Mouse (Mus musculus): ENCODE results near the gene E130311K13Rik. TPM values are rescaled to one million over a fixed set of nuclear protein-coding genes. Genes with fewer than 3 reads are reported as not detected.

Gene E130311K13Rik
- polyA plus RNA-seq (2014; fragmentation: Illumina TruSeq; extraction: RNeasy Lipid Tissue Mini Kit (QIAGEN cat#74804); ENCODE audit: low read depth, low replicate concordance): 7.3 TPM

GRCm38 (mm10) chr3:63928878-63929859 is at the start of gene E130311K13Rik:
E130311K13Rik (minus strand) TSS chr3:63929472.

GRCm38 (mm10) chr3:63975955-63976908 is 47.0 kb upstream of the E130311K13Rik start, which contains the start of gene Gmps:
Gmps (plus strand) TSS chr3:63976106.

GRCm38 (mm10) chr3:63964100-63964921 is 35.0 kb upstream of the E130311K13Rik start, which contains the start of gene Slc33a1:
Slc33a1 (minus strand) TSS chr3:63964768.

GRCm38 (mm10) chr3:63899309-63899695 is 30.0 kb downstream of the E130311K13Rik start, which contains the start of gene Plch1:
Plch1 (minus strand) TSS chr3:63899472.

Other genes starting within 250 kb of the E130311K13Rik start
- 6.4 TPM for gene Plch1, start 30.0 kb downstream of the E130311K13Rik start, polyA plus RNA-seq (2014; fragmentation: Illumina TruSeq; extraction: RNeasy Lipid Tissue Mini Kit (QIAGEN cat#74804); ENCODE audit: low read depth, low replicate concordance)
- 42.3 TPM for gene Slc33a1, start 35.3 kb upstream of the E130311K13Rik start, polyA plus RNA-seq (2014; fragmentation: Illumina TruSeq; extraction: RNeasy Lipid Tissue Mini Kit (QIAGEN cat#74804); ENCODE audit: low read depth, low replicate concordance)
- gene Gmps, start 46.6 kb upstream of the E130311K13Rik start, polyA plus RNA-seq (2014; fragmentation: Illumina TruSeq; extraction: RNeasy Lipid Tissue Mini Kit (QIAGEN cat#74804); ENCODE audit: low read depth, low replicate concordance): 13.1 TPM
- 0.17 TPM for gene Vmn2r1, start 152.1 kb upstream of the E130311K13Rik start, polyA plus RNA-seq (2014; fragmentation: Illumina TruSeq; extraction: RNeasy Lipid Tissue Mini Kit (QIAGEN cat#74804); ENCODE audit: low read depth, low replicate concordance)
- not detected for gene Vmn2r2, start 212.5 kb upstream of the E130311K13Rik start, polyA plus RNA-seq (2014; fragmentation: Illumina TruSeq; extraction: RNeasy Lipid Tissue Mini Kit (QIAGEN cat#74804); ENCODE audit: low read depth, low replicate concordance)